Mouse (Mus musculus): ENCODE data around the gene Tbc1d30. TPM values are rescaled to one million over a fixed set of nuclear protein-coding genes. Genes with fewer than 3 reads are reported as not detected.
A peak's percentile ranks its signal among the peaks of the same experiment; 100 is the strongest.

Gene Tbc1d30
- polyA plus RNA-seq, 1 experiment: 26.0 TPM

GRCm38 (mm10) chr10:121305441-121305840 is 45.6 kb downstream of the Tbc1d30 start:
- Histone ChIP-seq H3K4me1 (ENCODE audit: control insufficient read depth, insufficient read depth, low read length) (no peaks in the 10 kb centered on the region; the same call in 1 of the 2 replicates), H3K4me3 (replicated peaks; ENCODE audit: insufficient read depth, low read depth, low read length) (no peak overlapping the region), H3K27me3 (ENCODE audit: control insufficient read depth, insufficient read depth, low read length) (no peaks in the 10 kb centered on the region), H3K27ac (ENCODE audit: insufficient read depth, low read length) (no peak overlapping the region)
- DNase-seq: no peak
- TF ChIP-seq POLR2A (IDR thresholded peaks at IDR 0.05; ENCODE audit: borderline replicate concordance, insufficient read depth, low read length) (no peak), CTCF (IDR thresholded peaks at IDR 0.05; ENCODE audit: borderline replicate concordance, insufficient read depth, low read depth, low read length) (no peak)
- 43% methylated on average over 5 of the region's 5 CpGs for WGBS

GRCm38 (mm10) chr10:121303559-121303958 is 47.5 kb downstream of the Tbc1d30 start:
- WGBS: 86% methylated on average over 3 of the region's 3 CpGs
- Histone ChIP-seq H3K4me1 (ENCODE audit: control insufficient read depth, insufficient read depth, low read length) (no peaks in the 10 kb centered on the region; the same call in 1 of the 2 replicates), H3K27me3 (ENCODE audit: control insufficient read depth, insufficient read depth, low read length) (no peaks in the 10 kb centered on the region), H3K4me3 (replicated peaks; ENCODE audit: insufficient read depth, low read depth, low read length) (no peak overlapping the region), H3K27ac (ENCODE audit: insufficient read depth, low read length) (no peak overlapping the region)
- no peak for DNase-seq
- TF ChIP-seq POLR2A (IDR thresholded peaks at IDR 0.05; ENCODE audit: borderline replicate concordance, insufficient read depth, low read length): no peak
- TF ChIP-seq CTCF (IDR thresholded peaks at IDR 0.05; ENCODE audit: borderline replicate concordance, insufficient read depth, low read depth, low read length): no peak

- no peaks in the 10 kb centered on the region for H3K4me1 ChIP-seq (ENCODE audit: control insufficient read depth, insufficient read depth, low read length)
- no peaks in the 10 kb centered on the region for H3K27me3 ChIP-seq (ENCODE audit: control insufficient read depth, insufficient read depth, low read length)
- H3K27ac ChIP-seq (ENCODE audit: insufficient read depth, low read length): no peak overlapping the region
- TF ChIP-seq POLR2A (IDR thresholded peaks at IDR 0.05; ENCODE audit: borderline replicate concordance, insufficient read depth, low read length) (no peak), CTCF (IDR thresholded peaks at IDR 0.05; ENCODE audit: borderline replicate concordance, insufficient read depth, low read depth, low read length) (no peak)
- H3K4me3 ChIP-seq (replicated peaks; ENCODE audit: insufficient read depth, low read depth, low read length): no peak overlapping the region
- DNase-seq: no peak
- 69% methylated on average over 14 of the region's 14 CpGs for WGBS
Measured at GRCm38 (mm10) chr10:121301868-121302267, 49.2 kb downstream of the Tbc1d30 start.

DNA sequence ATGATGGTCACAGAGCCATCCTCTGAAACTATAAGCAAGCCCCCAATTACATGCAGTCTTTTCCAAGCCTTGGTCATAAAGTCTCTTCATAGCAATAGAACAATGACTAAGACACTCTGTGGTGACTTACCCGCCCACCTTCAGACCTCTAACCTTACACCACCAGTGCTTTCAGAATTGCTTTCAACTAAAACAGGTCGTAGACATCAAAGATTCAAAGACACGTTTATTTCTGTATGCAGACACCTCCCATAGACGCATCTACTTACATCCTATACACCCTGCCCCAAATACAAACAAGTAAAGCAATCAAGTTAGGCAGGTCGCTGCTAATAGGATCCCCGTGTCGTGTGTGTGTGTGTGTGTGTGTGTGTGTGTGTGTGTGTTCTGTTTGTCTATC is 50.4 kb downstream of the Tbc1d30 start:
- H3K27me3 ChIP-seq (ENCODE audit: control insufficient read depth, insufficient read depth, low read length): no peaks in the 10 kb centered on the region
- H3K27ac ChIP-seq (ENCODE audit: insufficient read depth, low read length): no peak overlapping the region
- DNase-seq: no peak
- 86% methylated on average over 7 of the region's 7 CpGs for WGBS
- H3K4me3 ChIP-seq (replicated peaks; ENCODE audit: insufficient read depth, low read depth, low read length): no peak overlapping the region
- no peaks in the 10 kb centered on the region for H3K4me1 ChIP-seq (ENCODE audit: control insufficient read depth, insufficient read depth, low read length)
- TF ChIP-seq POLR2A (IDR thresholded peaks at IDR 0.05; ENCODE audit: borderline replicate concordance, insufficient read depth, low read length): no peak
- no peak for TF ChIP-seq CTCF (IDR thresholded peaks at IDR 0.05; ENCODE audit: borderline replicate concordance, insufficient read depth, low read depth, low read length)

DNA sequence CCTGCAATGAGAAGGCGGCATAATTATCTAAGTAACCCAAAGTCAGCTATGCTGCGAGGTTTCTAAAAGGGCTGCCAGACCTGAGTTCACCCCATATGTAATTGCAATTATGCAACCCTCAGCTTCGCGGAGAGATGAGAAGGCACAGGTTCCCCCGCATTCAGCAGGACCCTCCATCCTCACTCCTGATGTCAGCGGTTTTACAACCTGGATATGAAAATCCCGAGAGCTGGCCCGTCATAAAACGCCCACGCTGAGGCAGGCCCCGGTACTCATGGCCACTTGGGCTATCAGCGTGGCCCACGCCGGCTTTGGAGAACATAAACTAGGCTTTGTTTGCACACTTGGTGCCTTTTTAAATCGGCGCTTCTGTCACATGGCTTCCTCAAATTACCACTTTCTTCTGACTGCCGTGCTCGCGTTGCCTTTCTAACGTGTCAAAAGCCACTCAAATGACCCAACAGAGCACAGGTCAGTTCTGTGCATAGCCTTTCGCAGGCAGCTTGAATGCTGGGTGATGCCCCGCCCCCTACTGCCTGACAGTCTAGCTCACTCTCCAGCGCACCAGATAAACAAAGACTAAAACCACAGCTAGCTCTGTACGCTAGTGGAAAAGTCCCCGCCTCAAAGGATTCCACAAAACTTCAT is 53.9 kb downstream of the Tbc1d30 start:
- TF ChIP-seq POLR2A (IDR thresholded peaks at IDR 0.05; ENCODE audit: borderline replicate concordance, insufficient read depth, low read length) (no peak), CTCF (IDR thresholded peaks at IDR 0.05; ENCODE audit: borderline replicate concordance, insufficient read depth, low read depth, low read length) (no peak)
- H3K4me3 ChIP-seq (replicated peaks; ENCODE audit: insufficient read depth, low read depth, low read length): no peak overlapping the region
- WGBS: 67% methylated on average over 25 of the region's 25 CpGs
- no peak for DNase-seq
- no peaks in the 10 kb centered on the region for H3K4me1 ChIP-seq (ENCODE audit: control insufficient read depth, insufficient read depth, low read length)
- H3K27ac ChIP-seq (ENCODE audit: insufficient read depth, low read length): no peak overlapping the region
- H3K27me3 ChIP-seq (ENCODE audit: control insufficient read depth, insufficient read depth, low read length): no peaks in the 10 kb centered on the region

DNA sequence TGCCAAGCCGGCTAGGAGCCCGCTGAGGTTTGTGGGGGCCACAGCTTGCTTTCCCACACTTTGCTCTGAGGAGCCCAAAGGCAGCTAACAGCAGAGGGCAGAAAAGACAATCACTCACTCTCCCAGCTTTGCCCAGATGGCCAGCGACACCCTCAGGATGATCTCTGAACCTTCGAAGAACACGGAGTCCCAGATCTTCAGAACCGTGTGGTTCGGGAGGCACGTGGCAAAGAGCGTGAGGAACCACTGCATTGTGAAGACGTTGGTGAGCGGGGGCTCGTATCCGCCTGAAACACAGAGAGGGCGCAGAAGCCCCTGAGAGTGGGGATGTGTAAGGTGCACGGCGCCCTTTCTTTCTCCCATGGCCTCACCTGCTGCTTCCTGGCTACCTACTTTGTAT is 56.6 kb downstream of the Tbc1d30 start:
- WGBS: 78% methylated on average over 16 of the region's 16 CpGs
- DNase-seq: peak in 1 of 2 experiments; percentile 31
- no peaks in the 10 kb centered on the region for H3K27me3 ChIP-seq (ENCODE audit: control insufficient read depth, insufficient read depth, low read length)
- H3K4me3 ChIP-seq (replicated peaks; ENCODE audit: insufficient read depth, low read depth, low read length): no peak overlapping the region
- no peak overlapping the region for H3K27ac ChIP-seq (ENCODE audit: insufficient read depth, low read length)
- TF ChIP-seq POLR2A (IDR thresholded peaks at IDR 0.05; ENCODE audit: borderline replicate concordance, insufficient read depth, low read length) (no peak), CTCF (IDR thresholded peaks at IDR 0.05; ENCODE audit: borderline replicate concordance, insufficient read depth, low read depth, low read length) (no peak)
- peaks cover 5% of the 10 kb centered on the region; the same call in 1 of the 2 replicates for H3K4me1 ChIP-seq (ENCODE audit: control insufficient read depth, insufficient read depth, low read length)

DNA sequence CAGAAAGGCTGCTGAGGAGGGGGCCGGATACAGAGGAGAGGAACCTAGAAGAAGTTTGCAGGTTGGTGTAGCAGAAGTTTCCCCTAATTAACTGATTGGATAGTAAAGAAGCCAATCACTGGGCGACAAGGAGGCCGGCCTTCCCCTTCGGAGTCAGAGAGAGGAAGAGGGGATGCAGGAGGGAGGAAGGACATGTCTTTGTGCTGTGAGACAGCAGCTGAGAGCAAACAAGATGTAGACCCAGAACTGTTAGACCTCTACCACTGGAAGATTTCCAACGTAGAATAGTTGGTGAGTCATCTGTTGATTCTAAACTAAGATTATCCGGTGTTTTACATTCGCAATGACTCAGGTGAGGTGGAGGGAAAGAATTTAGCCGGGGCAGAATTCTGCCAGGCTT is 57.2 kb downstream of the Tbc1d30 start:
- WGBS: 83% methylated on average over 8 of the region's 8 CpGs
- DNase-seq: no peak
- H3K27ac ChIP-seq (ENCODE audit: insufficient read depth, low read length): no peak overlapping the region
- H3K4me1 ChIP-seq (ENCODE audit: control insufficient read depth, insufficient read depth, low read length): peaks cover 5% of the 10 kb centered on the region; the same call in 1 of the 2 replicates
- H3K27me3 ChIP-seq (ENCODE audit: control insufficient read depth, insufficient read depth, low read length): no peaks in the 10 kb centered on the region
- H3K4me3 ChIP-seq (replicated peaks; ENCODE audit: insufficient read depth, low read depth, low read length): no peak overlapping the region
- TF ChIP-seq POLR2A (IDR thresholded peaks at IDR 0.05; ENCODE audit: borderline replicate concordance, insufficient read depth, low read length) (no peak), CTCF (IDR thresholded peaks at IDR 0.05; ENCODE audit: borderline replicate concordance, insufficient read depth, low read depth, low read length) (no peak)

DNA sequence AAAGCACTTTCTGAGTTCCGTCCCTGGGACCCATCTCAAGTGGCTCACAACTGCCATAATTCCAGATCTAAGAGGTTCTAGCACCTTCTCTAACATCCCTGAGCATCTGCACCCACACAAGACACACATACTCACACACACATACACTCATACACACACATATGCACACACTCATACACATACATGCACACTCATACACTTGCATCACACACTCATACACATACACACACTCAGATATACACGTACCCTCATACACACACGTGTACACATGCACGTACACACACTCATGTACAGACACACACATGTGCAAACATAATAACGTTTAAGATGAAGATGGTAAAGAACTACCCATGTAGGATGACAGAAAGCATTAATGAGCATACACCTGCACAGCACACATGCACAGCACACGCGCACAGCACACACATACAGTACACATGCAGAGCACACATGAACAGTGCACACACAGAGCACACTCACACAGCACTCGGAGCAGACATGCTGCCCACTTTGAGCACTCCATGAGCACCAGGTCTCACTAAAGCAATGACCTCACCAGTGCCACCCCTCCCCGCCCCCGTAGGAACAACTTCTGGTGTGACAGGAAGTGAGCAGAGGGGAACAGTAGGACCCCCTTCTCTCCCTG is 59.7 kb downstream of the Tbc1d30 start:
- WGBS: 92% methylated on average over 10 of the region's 10 CpGs
- no peak for DNase-seq
- Histone ChIP-seq H3K4me3 (replicated peaks; ENCODE audit: insufficient read depth, low read depth, low read length) (no peak overlapping the region), H3K27me3 (ENCODE audit: control insufficient read depth, insufficient read depth, low read length) (no peaks in the 10 kb centered on the region), H3K4me1 (ENCODE audit: control insufficient read depth, insufficient read depth, low read length) (peaks cover 5% of the 10 kb centered on the region; the same call in 1 of the 2 replicates), H3K27ac (ENCODE audit: insufficient read depth, low read length) (no peak overlapping the region)
- TF ChIP-seq CTCF (IDR thresholded peaks at IDR 0.05; ENCODE audit: borderline replicate concordance, insufficient read depth, low read depth, low read length): no peak
- TF ChIP-seq POLR2A (IDR thresholded peaks at IDR 0.05; ENCODE audit: borderline replicate concordance, insufficient read depth, low read length): no peak

Data from cerebellum, adult 2 months (tissue).